Mouse (Mus musculus) fibroblast of lung, adult 2 months (primary cell): ENCODE measurements around the gene Dcakd.

Experiments used
- DNase-seq: peaks from one replicate; pipeline ENCODE4 v3.0.0-alpha.2; 2011; ENCODE audit warnings: low read depth

The Dcakd gene

GRCm38 (mm10) chr11:103046286-103046685 lies 18.2 kb upstream of the Dcakd start:
- DNase-seq: no peak

- no peak for DNase-seq
These were observed 15.8 kb upstream of the Dcakd start for GRCm38 (mm10) chr11:103043982-103044381.

- no peak for DNase-seq
These were observed 14.7 kb upstream of the Dcakd start for GRCm38 (mm10) chr11:103042828-103043227.

GRCm38 (mm10) chr11:103038037-103038436 lies 9.9 kb upstream of the Dcakd start:
- DNase-seq: no peak

GRCm38 (mm10) chr11:103036881-103037465 lies 8.8 kb upstream of the Dcakd start:
- DNase-seq: no peak

GRCm38 (mm10) chr11:103035007-103035406 lies 6.9 kb upstream of the Dcakd start:
- no peak for DNase-seq

- peak; percentile 76 for DNase-seq
These were observed 4.9 kb upstream of the Dcakd start for GRCm38 (mm10) chr11:103033030-103033429.

GRCm38 (mm10) chr11:103027570-103028175 lies 460 bp downstream of the Dcakd start:
- DNase-seq: no peak

GRCm38 (mm10) chr11:103026901-103027300 lies 1.2 kb downstream of the Dcakd start:
- DNase-seq: no peak

GRCm38 (mm10) chr11:103023974-103024373 lies 4.2 kb downstream of the Dcakd start:
- DNase-seq: no peak

GRCm38 (mm10) chr11:103020713-103021335 lies 7.3 kb downstream of the Dcakd start:
- DNase-seq: no peak

- DNase-seq: no peak
These were observed 8.8 kb downstream of the Dcakd start for GRCm38 (mm10) chr11:103019325-103019724.

- no peak for DNase-seq
These were observed 9.3 kb downstream of the Dcakd start for GRCm38 (mm10) chr11:103018860-103019259.

- no peak for DNase-seq
These were observed 10.5 kb downstream of the Dcakd start for GRCm38 (mm10) chr11:103017661-103018060.

- peak; percentile 79 for DNase-seq
These were observed 11.2 kb downstream of the Dcakd start for GRCm38 (mm10) chr11:103016930-103017329.

- DNase-seq: no peak
These were observed 12.0 kb downstream of the Dcakd start for GRCm38 (mm10) chr11:103015881-103016825.

GRCm38 (mm10) chr11:103011206-103011497 lies 17.0 kb downstream of the Dcakd start:
- DNase-seq: no peak

GRCm38 (mm10) chr11:103010454-103011205 lies 17.5 kb downstream of the Dcakd start:
- no peak for DNase-seq

GRCm38 (mm10) chr11:103009208-103009607 lies 18.9 kb downstream of the Dcakd start:
- DNase-seq: no peak

- DNase-seq: no peak
These were observed 19.6 kb downstream of the Dcakd start for GRCm38 (mm10) chr11:103008558-103008957.

GRCm38 (mm10) chr11:103007001-103007340 lies 21.2 kb downstream of the Dcakd start:
- DNase-seq: no peak
